Mouse (Mus musculus): ENCODE data around the gene Phf11d. TPM values are rescaled to one million over a fixed set of nuclear protein-coding genes. Genes with fewer than 3 reads are reported as not detected.
"Not testable (repeated sequence)": the region's sequence is repeated elsewhere in the genome, so short reads cannot be mapped to it uniquely, and the experiment has no call there.

Phf11d gene
- 1 to 10 TPM; 6.8 to 8.5 TPM for total RNA-seq (2021)
- long read RNA-seq, experiment 1, partial matches to known transcripts = 0 of 6 reads
- long read RNA-seq, experiment 1, other reads (novel, unspliced or antisense) = 0 of 6 reads
- long read RNA-seq, experiment 2, transcript Phf11d-203 (10 exons, 1,130 nt) = major isoform, 5 of 13 reads
- long read RNA-seq, experiment 2, transcript Phf11d-201 (11 exons, 2,666 nt) = major isoform, 5 of 13 reads
- long read RNA-seq, experiment 2, partial matches to known transcripts = 1 of 13 reads
- long read RNA-seq, experiment 2, other reads (novel, unspliced or antisense) = 2 of 13 reads

GRCm38 (mm10) chr14:59365244-59365644 lies at the start of gene Phf11d:
TSS of gene Phf11d (minus strand) at chr14:59365470.
- peak; percentile 44 to 55 for DNase-seq
- intact Hi-C loops (cut with DNase I) = loop anchor here (5.0 kb wide), 1 partner anchor 77 kb away; the partner anchor contains the start of genes Cab39l and Setdb2

GRCm38 (mm10) chr14:59414979-59415378 lies 49.7 kb upstream of the Phf11d start:
- intact Hi-C loops (cut with DNase I); DNase-seq: not testable (repeated sequence)

GRCm38 (mm10) chr14:59396999-59397398 lies 31.7 kb upstream of the Phf11d start:
- no peak for DNase-seq
- intact Hi-C loops (cut with DNase I) = loop anchor here (10.0 kb wide), 1 partner anchor 48 kb away; the partner anchor contains the start of genes Cab39l and Setdb2

DNA sequence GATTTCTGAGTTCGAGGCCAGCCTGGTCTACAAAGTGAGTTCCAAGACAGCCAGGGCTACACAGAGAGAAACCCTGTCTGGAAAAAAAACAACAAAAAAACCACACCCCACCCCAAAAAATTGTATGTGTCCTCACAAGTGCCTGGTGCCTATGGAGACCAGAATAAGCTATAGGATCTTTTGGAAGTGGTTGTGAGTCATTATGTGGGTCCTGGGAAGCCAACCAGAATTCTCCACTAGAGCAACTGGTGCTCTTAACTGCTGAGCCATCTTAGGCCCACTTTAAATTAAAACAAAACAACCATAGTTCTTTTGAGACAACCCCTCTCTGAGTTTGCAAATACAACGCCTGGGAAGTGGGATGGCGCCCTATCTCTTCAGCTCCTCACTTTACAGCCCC lies 30.0 kb upstream of the Phf11d start, which contains the start of gene Phf11c:
TSS of gene Phf11c (minus strand) at position 101 of the 400 bp plus-strand sequence.
- DNase-seq = no peak
- intact Hi-C loops (cut with DNase I) = loop anchor here (10.0 kb wide), 1 partner anchor 50 kb away; the partner anchor contains the start of genes Cab39l and Setdb2

- intact Hi-C loops (cut with DNase I) = loop anchor here (2.0 to 10.0 kb wide), 2 partner anchors 55 to 167 kb away; partner anchors contain the start of genes Cab39l and Setdb2
- peak; percentile 37 to 38 for DNase-seq
These were observed 24.9 kb upstream of the Phf11d start for GRCm38 (mm10) chr14:59390181-59390580.

- intact Hi-C loops (cut with DNase I) = no loop called here
These were observed 24.3 kb upstream of the Phf11d start for GRCm38 (mm10) chr14:59389532-59389931.

GRCm38 (mm10) chr14:59370348-59371068 lies 5.2 kb upstream of the Phf11d start:
- DNase-seq = no peak
- intact Hi-C loops (cut with DNase I) = no loop called here

More at GRCm38 (mm10) chr14:59389532-59389931, 24.3 kb upstream of the Phf11d start:
- DNase-seq = no peak

- no peak for DNase-seq
- intact Hi-C loops (cut with DNase I) = loop anchor here (5.0 kb wide), 1 partner anchor 76 kb away; the partner anchor contains the start of genes Cab39l and Setdb2
These were observed 1.3 kb upstream of the Phf11d start for GRCm38 (mm10) chr14:59366386-59367105.

DNA sequence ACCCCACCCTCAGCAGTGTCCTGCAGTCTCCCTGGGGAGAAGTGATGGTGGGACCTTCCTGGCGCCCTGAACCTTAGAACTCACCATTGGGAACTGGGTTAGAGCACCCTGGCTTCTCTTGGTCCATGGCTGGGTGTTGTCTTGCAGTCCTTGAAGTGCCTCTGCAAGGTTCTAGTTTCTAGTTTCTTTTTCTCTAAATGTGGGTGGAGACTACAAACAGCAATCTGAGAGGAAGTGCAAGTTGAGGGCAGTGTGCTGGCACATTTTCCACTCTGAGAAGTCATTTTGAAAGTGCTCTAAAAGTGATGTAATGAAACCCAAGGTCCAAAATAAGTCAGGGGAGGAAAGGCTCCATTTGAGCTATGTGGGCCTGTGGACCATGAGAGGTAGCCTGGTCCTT lies 24.1 kb downstream of the Phf11d start, which contains the start of gene Phf11b:
TSS of gene Phf11b (minus strand) at position 163 of the 400 bp plus-strand sequence.
- intact Hi-C loops (cut with DNase I); DNase-seq: not testable (repeated sequence)

GRCm38 (mm10) chr14:59339541-59339940 lies 25.7 kb downstream of the Phf11d start:
- no peak for DNase-seq
- intact Hi-C loops (cut with DNase I) = no loop called here

GRCm38 (mm10) chr14:59336056-59336455 lies 29.2 kb downstream of the Phf11d start:
- intact Hi-C loops (cut with DNase I) = not testable (repeated sequence)

DNA sequence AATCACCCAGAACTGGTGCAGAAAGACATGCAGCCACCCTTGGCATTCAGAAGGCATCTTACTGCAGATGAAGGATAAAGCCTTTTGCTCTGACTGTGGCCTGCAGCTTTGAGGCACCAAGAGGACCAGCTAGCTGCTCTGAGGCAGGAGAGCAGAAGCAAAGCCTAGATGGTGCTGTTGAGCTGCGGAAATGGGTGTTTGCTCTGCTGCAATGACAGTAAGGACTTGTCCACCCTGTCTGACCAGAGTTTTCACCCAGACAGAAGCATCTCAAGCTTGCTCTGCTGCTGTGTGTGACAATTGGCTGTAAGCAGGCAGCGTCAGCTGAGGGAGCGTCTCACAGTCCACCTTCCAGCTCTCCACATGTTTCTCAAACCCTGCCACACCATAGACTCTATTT lies 34.8 kb downstream of the Phf11d start:
- peak; percentile 10 to 32 for DNase-seq
- intact Hi-C loops (cut with DNase I) = loop anchor here (5.0 kb wide), 1 partner anchor 227 kb away; no protein-coding TSS in a partner anchor

More at GRCm38 (mm10) chr14:59336056-59336455, 29.2 kb downstream of the Phf11d start:
- not testable (repeated sequence) for DNase-seq

- intact Hi-C loops (cut with DNase I) = loop anchor here (5.0 kb wide), 1 partner anchor 83 kb away; no protein-coding TSS in a partner anchor
- not testable (repeated sequence) for DNase-seq
These were observed 45.3 kb downstream of the Phf11d start for GRCm38 (mm10) chr14:59319970-59320369.

DNA sequence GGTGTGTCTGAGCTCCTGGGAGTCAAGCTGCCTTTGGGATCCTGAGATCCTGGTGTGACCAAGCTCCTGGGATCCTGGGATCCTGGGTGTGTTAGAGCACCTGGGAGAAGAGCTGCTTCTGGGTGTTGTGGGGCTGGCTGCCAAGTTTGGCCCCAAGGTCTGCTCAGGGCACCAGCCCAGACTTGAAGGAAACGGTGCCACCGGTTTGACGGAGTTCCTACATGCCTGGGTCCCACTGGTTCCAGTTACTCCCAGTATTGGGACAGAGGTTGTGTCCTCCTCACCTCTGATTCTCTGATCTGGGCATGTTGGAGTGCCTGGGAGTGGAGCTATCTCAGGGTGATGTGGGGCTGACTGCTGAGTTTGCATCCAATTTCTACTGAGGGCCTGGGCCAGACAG lies 46.2 kb downstream of the Phf11d start:
- intact Hi-C loops (cut with DNase I); DNase-seq: not testable (repeated sequence)

Other genes with a start within 250 kb of the Phf11d start
- gene 1700129C05Rik, start 222.6 kb downstream of the Phf11d start, total RNA-seq (2021) = not detected
- not detected for gene Gm5142, start 186.7 kb downstream of the Phf11d start, total RNA-seq (2021)
- 10 to 100 TPM in 1 of 2 experiments, 1 to 10 TPM in 1; 9.5 to 11.2 TPM for gene Rcbtb1, start 164.3 kb downstream of the Phf11d start, total RNA-seq (2021)
- not detected for gene Gm6904, start 105.3 kb downstream of the Phf11d start, total RNA-seq (2021)
- under 1 TPM in 1 of 2 experiments, not detected in 1; 0.27 TPM for gene Phf11a, start 67.9 kb downstream of the Phf11d start, total RNA-seq (2021)
- under 1 TPM in 1 of 2 experiments, not detected in 1; 0.54 TPM for gene Phf11b, start 24.1 kb downstream of the Phf11d start, total RNA-seq (2021)
- gene Phf11c, start 29.9 kb upstream of the Phf11d start, total RNA-seq (2021) = 1 to 10 TPM in 1 of 2 experiments, under 1 TPM in 1; 0.93 to 1.0 TPM
- gene Setdb2, start 75.4 kb upstream of the Phf11d start, total RNA-seq (2021) = 10 to 100 TPM in 1 of 2 experiments, 1 to 10 TPM in 1; 9.0 to 11.0 TPM
- gene Cab39l, start 75.5 kb upstream of the Phf11d start, total RNA-seq (2021) = 10 to 100 TPM; 20.0 to 21.8 TPM
- gene Cdadc1, start 232.5 kb upstream of the Phf11d start, total RNA-seq (2021) = 10 to 100 TPM; 36.8 to 42.9 TPM

Measured in heart, postnatal 14 days (tissue).